Mouse (Mus musculus): ENCODE measurements around the gene Gm4881. TPM values are rescaled to one million over a fixed set of nuclear protein-coding genes. Genes with fewer than 3 reads are reported as not detected.

The Gm4881 gene
- not detected for total RNA-seq (2021)

DNA sequence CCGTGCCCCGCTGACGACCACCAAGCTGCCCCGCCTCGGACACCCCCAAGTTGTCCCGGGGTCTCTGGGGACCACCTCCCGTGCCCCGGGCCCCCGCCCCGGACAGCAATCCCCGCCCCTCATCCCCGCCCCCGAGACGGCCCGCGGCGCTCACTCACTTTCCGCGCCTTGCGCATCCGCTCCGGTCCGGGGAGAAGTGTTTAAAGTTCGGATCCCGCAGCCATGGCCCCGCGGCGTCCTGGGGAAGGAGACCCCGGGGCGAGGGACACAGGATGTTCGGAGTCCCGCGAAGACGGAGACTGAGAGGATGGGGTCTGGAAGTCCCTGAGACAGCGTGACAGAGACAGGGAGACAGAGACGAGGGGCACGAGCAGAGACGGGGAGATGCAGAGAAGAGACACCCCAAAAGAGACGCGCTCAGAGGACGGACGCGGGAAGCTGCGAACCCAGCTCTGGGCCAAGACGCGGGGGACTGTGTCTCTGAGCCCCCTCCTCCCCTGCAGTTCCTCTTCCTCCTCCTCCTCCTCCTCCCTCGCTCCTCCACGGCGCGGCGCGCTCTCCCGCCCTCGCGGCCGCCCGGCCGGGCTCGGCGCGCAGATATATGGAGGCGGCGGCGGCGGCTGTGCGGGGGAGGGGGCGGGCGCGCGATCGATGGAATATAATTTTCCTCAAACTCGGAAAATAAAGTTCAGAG lies at the start of gene Gm4881:
Gene Gm4881, minus strand, starts transcription at position 238 of the 694 bp plus-strand sequence.
- intact Hi-C loops (cut with DNase I), result no loop called here
- DNase-seq, result no peak

DNA sequence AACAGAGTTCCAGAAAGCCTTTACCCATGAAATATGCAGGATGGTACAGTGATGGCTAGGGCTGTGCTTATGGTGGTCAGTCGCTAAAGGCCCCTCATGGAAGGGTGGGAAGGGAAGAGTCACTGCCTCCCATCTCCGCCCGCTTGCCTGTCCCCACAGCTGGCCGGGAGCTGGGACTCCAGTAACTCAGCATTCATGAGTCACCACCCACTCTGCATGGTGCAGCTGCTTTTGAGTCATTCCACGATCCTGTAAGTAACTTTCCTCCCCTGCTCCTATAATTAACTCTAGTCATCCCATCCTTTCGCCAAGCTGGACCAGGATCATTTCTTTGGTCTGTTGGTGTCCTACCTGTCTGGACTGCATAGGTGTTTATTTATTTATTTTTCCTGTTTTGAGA lies 48.8 kb upstream of the Gm4881 start:
- intact Hi-C loops (cut with DNase I), result no loop called here
- DNase-seq, result no peak

DNA sequence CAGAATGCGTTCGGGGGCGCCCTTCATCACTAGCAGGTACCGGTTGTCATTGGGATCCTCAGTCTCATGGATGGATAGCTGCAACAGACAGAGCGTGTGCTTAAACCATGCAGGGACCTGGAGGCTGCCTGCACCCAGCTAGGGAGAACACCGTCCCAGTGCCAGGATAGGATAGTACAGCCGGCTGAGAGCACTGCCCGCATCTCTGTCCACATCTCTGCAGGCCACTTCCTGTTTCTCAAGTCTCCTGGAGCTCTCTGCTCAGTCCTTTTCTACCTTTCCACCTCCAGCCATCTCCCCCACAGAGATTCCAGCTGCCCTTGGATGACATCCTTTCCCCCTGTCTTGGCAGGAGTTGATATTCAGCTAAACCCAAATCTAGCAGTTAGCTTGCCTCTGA lies 46.2 kb upstream of the Gm4881 start:
- intact Hi-C loops (cut with DNase I), result no loop called here
- no peak for DNase-seq

DNA sequence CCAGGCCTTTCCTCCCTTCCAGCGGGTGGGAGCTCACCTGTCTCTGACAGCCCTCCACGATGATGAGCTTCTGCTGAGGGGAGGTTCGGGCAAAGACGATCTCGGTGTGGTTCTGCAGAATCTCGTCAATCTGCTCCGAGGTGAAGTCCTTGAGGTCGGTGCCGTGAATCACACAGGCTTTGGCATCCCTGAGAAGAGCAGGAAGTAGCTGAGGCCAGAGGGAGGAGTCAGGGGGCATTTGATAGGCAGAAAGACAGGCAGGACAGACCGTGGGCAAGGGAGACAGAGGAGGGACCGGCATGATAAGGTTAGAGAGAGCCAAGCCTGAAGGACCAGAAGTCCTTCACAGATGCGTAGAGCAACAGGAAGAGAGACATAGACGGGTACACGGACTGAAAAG lies 43.6 kb upstream of the Gm4881 start:
- no peak for DNase-seq
- intact Hi-C loops (cut with DNase I), result no loop called here

DNA sequence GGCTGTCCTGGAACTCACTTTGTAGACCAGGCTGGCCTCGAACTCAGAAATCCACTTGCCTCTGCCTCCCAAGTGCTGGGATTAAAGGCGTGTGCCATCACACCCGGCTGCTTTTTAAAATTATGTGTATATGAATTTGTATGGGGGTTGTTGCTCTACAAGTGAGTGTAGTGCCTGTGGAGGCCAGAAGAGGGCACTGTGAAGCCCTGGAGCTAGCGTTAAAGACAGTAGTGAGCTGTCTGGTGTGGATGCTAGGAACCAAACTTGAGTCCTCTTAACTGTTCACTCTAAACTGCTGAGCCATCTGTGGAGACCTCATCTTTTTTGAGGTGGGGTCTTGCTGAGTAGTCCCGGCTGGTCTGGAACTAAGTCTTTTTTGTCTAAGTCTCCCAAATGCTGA lies 41.5 kb upstream of the Gm4881 start:
- no peak for DNase-seq
- intact Hi-C loops (cut with DNase I), result no loop called here

DNA sequence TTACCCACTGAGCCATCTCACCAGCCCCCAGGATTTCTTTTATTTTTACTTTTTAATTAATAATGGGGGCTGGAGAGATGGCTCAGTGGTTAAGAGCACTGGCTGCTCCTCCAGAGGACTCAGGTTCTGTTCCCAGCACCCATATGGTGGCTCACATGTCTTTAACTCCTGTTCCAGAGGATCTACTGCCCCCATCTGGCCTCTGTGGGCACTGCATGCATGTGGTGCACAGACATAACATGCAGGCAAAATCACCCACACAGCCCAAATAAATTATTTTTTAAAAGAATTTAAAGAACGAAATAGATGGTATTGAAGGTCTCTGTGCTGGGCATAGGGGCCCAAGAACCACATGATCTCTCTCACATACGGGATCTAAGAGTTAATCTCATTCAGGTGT lies 40.0 kb upstream of the Gm4881 start:
- DNase-seq, result no peak
- intact Hi-C loops (cut with DNase I), result no loop called here

DNA sequence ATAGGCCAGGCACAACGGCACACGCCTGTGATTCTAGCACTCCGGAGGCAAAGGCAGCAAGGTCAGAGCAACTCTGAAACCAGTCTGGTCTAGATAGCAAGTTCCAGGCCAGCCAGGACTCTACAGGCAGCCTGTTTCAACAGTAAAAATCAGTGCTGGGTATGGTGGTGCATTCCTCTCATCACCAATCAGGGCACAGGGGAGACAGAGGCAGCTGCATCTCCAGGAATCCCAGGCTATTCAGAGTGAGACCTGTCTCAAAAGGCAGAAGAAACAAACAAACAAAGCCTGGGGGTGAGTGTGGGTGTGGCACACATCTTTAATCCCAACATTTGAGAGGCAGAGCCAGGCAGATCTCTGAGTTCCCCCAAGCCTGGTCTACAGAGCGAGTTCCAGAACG lies 39.1 kb upstream of the Gm4881 start:
- intact Hi-C loops (cut with DNase I), result no loop called here
- no peak for DNase-seq

DNA sequence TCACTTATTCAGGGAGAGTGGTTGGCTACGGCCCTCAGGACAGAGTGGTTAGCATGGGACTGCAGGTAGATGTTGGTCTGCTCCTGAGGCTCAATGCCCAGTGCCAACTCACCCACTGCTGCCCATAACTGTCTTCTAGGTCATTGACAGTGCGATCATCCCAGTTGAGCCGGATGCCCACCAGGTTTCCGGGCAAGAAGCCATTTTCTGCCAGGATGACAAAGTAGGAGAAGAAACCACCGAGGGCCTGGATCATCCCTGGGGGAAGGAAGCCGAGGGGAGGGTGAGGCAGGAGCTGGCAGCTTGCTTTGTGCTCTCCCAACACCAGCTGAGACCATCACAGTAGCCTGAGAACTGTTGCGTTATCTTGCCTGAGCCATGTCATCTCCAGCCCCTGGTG lies 36.1 kb upstream of the Gm4881 start:
- intact Hi-C loops (cut with DNase I), result no loop called here
- no peak for DNase-seq

DNA sequence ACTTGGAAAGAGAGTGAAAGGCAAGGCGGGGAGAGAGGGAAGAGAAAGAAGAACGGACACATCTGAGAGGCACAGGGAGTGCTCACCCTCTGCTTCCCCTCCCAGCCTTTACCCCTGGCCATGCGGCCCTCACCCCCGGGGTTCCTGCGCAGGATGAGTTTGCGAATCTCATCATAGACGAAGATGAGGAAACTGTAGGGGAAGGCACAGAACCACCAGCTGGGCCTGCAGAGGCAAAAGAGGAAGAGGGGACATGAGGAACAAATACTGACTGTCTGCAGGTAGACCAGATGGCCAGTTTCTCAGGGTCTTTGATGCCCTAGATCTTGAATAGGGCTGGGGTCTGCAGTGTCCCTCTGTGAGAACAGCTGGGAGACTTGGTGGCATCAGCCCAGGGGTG lies 34.5 kb upstream of the Gm4881 start:
- no peak for DNase-seq
- intact Hi-C loops (cut with DNase I), result loop anchor here (10.0 kb wide), 1 partner anchor 374 kb away; no protein-coding TSS in a partner anchor

DNA sequence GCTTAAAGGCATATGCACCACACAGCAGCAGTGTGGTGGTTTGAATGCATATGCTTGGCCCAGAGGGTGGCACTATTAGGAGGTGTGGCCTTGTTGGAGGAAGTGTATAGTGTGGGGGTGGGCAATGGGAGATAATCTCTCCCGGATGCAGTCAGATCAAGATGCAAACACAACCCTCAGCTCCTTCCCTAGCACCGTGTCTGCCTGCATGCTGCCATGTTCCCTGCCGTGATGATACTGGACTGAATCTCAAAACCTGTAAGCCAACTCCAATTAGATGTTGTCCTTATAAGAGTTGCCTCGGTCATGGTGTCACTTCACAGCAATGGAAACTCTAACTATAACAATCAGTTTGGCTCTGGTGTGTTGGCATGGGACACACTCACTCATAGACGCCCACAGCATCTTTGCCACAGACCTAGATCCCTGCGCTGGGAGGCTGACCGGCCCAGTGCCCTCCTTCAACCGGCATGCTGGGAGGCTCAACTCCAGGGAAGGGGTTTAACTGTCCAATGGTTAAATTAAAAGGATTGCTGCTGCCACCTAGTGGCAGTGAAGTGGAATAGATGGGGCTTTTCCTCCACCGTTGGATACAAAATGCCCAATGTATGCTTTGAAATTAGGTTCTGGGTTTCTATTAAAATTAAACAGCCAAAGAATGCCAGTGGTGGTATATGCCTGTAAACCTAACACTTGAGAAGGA lies 30.8 kb upstream of the Gm4881 start:
- intact Hi-C loops (cut with DNase I), result loop anchor here (2.0 to 10.0 kb wide), 2 partner anchors 158 to 370 kb away; no protein-coding TSS in a partner anchor
- DNase-seq, result peak; percentile 34 to 39

DNA sequence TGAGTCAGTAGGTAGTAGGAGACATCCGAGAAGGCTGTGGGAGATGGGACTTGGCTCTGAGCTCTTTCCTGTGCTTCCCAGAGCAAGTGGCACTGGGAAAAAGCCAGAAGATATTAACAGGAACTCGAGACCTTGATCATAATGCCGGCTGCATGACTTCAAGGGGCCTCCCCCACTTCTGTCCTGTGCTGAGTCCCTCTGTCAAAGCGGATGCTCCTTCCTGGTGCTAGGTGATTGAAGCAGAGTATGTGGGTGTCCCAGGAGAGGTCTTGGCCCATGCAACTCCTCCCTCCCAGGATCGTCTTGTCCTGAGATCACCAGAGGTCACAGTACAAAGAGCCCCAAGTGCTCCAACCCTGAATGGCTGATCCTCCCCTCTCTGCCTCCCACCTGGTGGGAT lies 29.6 kb upstream of the Gm4881 start:
- intact Hi-C loops (cut with DNase I), result loop anchor here (2.0 to 10.0 kb wide), 2 partner anchors 157 to 369 kb away; no protein-coding TSS in a partner anchor
- DNase-seq, result no peak

DNA sequence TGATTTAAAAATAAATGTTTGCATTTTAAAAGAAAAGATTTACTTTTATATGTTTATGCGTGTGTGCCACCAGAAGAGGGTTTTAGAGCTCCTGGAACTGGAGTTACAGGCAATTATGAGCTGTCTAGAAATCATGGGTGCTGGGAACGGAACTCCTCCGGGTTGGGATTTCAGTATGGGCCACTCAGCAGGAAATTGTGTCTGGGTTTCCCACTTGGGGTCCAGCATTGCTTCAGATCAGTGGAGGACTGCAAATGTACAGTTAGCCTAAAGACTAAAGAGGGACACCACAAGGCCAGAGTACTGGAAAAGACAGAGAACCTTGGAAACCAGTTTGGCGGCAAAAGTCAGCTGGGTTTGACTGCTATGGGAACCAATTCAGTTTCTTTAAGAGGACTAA lies 28.9 kb upstream of the Gm4881 start:
- intact Hi-C loops (cut with DNase I), result loop anchor here (10.0 kb wide), 1 partner anchor 368 kb away; no protein-coding TSS in a partner anchor
- DNase-seq, result no peak

DNA sequence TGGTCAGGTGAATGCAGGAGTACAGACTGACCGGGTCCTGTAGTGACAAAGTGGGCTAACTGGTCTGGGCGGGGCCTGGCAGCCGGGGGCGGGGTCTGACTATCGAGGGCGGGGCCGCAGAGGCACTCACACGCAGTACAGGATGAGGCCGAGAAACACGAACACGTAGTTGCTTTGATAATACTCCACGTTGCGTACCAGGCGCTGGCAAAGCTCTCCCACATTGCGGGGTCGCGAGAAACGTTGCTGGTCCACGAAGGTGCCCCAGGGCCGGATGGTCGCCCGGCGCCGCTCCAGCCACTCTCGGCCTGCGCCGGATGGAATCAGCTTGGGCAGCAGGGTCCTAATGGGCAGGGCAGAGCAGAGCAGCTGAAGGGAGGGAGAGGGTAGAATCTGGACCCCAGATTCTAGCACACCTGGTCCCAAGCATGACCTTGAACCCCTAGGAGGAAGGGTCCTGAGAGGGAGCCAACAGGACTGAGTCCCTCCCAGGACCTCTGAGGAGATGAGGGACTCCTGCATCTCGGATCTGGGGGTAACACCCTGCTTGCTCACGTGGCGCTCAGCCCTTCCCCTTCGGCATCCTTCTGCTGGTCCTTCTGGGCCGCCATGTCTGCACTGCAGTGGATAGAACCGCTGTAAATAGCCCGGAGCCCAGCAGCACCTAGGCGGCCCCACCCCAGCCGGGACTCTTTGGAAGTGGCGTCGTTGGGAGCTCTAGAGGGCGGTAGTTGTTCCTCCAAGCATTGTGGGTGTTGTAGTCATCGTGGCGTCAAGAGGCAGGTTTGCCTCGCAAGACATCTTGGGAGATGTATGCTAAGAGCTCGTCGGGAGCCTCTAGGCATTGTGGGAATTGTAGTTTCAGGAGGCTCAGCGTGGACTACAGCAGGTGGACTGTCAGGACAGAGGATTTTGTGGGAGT lies 27.9 kb upstream of the Gm4881 start, which contains the start of gene Rabac1:
Gene Rabac1, minus strand, starts transcription at position 783 of the 922 bp plus-strand sequence.
- intact Hi-C loops (cut with DNase I), result loop anchor here (10.0 kb wide), 1 partner anchor 367 kb away; no protein-coding TSS in a partner anchor

DNA sequence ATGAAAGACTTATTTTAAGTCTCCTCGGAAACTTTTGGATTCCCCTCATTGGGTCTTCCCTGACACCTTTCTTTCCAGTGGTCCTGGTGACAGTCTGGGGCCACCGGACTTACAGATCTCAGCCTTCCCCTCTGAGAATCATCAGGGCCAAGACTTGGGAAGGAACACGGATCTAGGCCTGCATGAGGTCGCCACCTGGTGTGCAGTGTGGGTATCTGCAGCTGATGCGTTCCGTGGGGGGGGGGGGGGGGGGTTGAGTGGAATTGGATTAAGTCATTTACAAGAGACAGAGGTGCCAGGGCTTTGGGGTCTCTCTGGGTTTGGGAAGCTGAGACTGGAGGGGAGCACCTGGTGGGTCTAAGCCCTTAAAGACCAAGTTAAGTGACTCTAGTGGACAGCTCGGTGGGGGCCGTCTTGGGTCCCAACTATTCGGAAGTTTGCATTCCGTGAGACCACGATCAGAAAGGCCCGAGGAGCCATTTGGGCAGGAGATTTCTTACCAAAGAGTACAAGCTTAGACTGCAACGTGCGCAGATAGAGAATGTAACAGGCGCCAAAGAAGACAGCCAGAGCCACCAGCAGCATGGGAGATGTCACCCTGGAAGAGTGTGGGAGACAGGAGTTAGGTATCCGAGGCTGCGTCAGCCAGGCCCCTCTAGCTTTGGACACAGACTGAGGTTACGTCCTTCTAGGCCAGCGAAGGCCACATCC lies 27.1 kb upstream of the Gm4881 start:
- peak; percentile 21 to 36 for DNase-seq
- intact Hi-C loops (cut with DNase I), result loop anchor here (10.0 kb wide), 1 partner anchor 367 kb away; no protein-coding TSS in a partner anchor

More for the DNA sequence above, 27.9 kb upstream of the Gm4881 start, which contains the start of gene Rabac1:
- DNase-seq, result peak; percentile 88 to 89

DNA sequence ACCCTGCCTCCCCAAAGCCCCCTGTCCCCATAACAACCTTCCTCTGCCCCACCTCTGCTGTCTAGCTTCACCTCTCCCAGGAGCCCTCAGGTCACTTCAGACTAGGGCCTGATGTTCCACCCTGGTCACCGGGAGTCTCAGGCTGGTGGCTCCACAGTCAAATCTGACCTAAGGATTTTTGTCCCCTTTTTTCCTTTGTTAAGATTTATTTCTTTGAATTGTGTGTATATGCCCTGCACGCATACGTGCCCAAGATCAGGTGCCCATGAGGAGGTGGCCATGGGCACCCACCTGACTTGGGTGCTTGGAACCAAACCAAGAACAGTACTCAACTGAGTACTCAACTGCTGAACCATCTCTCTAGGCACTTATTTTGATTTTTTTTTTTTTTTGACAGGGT lies 26.0 kb upstream of the Gm4881 start:
- intact Hi-C loops (cut with DNase I), result loop anchor here (10.0 kb wide), 1 partner anchor 366 kb away; no protein-coding TSS in a partner anchor
- DNase-seq, result no peak

DNA sequence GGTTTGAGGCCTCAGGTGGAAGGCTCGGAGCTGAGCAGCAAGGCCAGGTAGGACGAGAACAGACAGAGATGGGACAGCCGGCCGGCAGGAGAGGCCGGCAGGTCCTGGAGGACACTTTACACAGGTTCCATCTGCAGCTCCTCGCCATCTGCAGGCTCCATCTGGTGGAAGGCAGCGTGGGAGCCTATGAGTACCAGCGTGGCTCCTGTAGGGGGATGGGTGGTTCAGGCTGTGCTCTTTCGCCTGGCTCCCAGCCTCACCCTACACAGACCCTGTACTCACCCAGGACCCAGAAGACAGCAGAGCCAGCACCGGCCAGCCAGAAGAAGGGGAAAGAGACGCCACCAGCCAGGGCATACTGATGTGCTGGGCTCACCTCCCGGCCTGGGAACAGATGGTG lies 25.5 kb upstream of the Gm4881 start:
- DNase-seq, result no peak
- intact Hi-C loops (cut with DNase I), result loop anchor here (10.0 kb wide), 1 partner anchor 365 kb away; no protein-coding TSS in a partner anchor

DNA sequence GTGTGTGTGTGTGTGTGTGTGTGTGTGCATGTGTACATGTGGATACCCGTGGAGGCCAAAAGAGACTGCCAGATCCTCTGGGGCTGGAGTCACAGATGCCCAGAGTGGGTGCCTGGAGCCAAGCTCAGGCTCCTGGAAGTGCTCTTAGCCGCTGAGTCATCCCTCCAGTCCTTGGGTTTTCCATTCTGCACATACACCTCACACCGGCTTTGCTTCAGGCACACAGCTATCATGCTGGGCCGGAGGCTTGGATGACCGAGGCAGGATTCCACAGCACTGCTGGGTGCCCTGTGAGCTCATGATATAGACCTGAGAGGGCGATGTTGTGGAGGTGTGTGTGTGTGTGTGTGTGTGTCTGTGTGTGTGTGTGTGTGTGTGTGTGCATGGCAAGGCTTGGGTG lies 24.2 kb upstream of the Gm4881 start:
- intact Hi-C loops (cut with DNase I), result no loop called here
- DNase-seq, result no peak

DNA sequence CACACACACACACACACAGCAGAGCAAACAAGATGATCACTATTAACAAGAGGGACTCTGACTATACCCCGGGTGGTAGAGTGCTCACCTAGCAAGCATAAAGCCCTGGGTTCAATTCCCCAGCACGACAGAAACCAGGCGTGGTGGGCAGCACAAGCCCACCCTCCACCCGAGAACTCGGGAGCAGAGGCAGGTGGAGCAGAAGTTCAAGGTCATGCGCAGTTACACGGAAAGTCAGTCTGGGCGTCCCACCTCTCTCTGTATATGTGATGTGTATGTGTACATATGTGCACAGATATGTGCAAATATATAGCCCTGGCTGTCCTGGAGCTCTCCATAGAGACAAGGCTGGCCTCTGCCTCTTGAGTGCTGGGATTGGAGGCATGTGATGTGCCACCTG lies 23.7 kb upstream of the Gm4881 start:
- DNase-seq, result no peak
- intact Hi-C loops (cut with DNase I), result no loop called here

DNA sequence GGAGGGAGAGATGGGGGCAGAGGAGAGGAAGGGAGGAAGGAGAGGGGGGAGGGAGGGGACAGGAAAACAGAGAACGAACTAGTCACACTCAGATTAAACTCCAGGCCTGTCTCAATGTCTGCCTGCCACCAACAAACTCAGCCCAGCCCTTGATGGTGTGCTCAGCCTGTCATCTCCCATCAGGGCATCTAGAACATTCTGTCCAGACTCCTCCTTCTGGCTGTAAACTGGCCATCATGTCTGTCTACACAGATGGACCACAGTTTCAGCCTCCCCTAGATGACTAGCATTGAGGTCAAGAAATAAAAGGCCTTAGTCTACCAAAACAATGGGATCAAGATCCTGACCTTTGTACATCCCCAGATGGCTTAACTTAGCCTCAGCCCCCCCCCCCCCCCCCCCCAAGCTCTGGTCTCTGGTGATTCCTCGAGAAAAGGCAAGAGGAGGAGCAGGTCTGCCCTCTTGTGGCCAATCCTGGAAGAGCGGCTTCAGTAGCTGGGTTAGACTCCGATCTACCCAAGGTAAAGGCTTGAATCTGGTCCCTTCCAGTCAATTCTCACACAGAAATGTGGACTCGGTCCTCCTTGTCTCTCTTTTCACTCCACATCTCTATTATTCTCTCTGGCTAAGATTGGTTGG lies 20.7 kb upstream of the Gm4881 start:
- intact Hi-C loops (cut with DNase I), result loop anchor here (1.0 kb wide), 1 partner anchor 75 kb away; no protein-coding TSS in a partner anchor
- DNase-seq, result peak; percentile 75 to 87
